Comparison of ENCODE assay signal across 8 mouse cellular contexts in the genomic region with DNA sequence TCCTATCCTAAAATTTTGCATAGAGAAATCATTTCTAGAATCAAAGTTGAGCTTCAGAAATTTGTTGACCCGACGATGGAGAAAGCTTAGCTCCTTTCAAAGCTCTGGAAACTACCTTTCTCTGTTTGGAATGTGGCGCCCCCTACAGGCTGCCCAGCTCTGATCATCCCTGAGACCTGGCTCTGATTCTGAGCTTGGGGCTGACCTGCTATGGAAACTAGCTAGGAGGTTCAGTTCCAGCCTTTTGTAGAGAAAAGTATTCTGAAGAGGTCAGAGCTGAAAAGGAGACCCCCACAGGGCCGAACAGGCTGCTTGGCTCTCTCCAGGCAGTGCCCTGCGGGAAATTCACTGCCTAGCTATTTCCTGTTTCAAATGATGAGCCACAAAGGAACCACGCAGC.
DNase-seq lines count a peak whose midpoint lies in the region; ATAC-seq and TF ChIP-seq lines count a peak whose summit lies in the region.
"Had no signal": no experiment of that assay in that cellular context is flagged by ENCODE, and none has a peak within 500 bp of the region (broad histone marks: within the 10 kb centered on the region; RNA-seq: fewer than 3 reads in every experiment).

No protein-coding gene starts in this region.

- H3K27ac ChIP-seq in midbrain, embryonic 10.5 days (replicated peaks): no peak overlapping the region
- no peak overlapping the region for H3K27ac ChIP-seq in midbrain, embryonic 15.5 days
- H3K27ac ChIP-seq in liver, embryonic 14.5 days: no peak overlapping the region
- H3K27ac ChIP-seq: heart, embryonic 15.5 days had no signal

- H3K9me3 ChIP-seq in midbrain, embryonic 10.5 days (replicated peaks): no peaks in the 10 kb centered on the region
- H3K9me3 ChIP-seq in midbrain, embryonic 15.5 days: no peaks in the 10 kb centered on the region
- no peaks in the 10 kb centered on the region for H3K9me3 ChIP-seq in liver, embryonic 14.5 days (ENCODE audit: control insufficient read depth, low read length)
- H3K9me3 ChIP-seq: heart, embryonic 15.5 days had no signal

- TF ChIP-seq EP300 in liver, embryonic 14.5 days (IDR thresholded peaks at IDR 0.05; ENCODE audit: low read depth): no peak

- TF ChIP-seq CTCF in liver, embryonic 14.5 days (IDR thresholded peaks at IDR 0.05; ENCODE audit: low read depth): peak; percentile 67

- no peak overlapping the region for H3K9ac ChIP-seq in midbrain, embryonic 15.5 days
- H3K9ac ChIP-seq in liver, embryonic 14.5 days (replicated peaks): no peak overlapping the region
- H3K9ac ChIP-seq: heart, embryonic 15.5 days had no signal

- no peak overlapping the region for H3K4me3 ChIP-seq in midbrain, embryonic 10.5 days
- H3K4me3 ChIP-seq in midbrain, embryonic 15.5 days: no peak overlapping the region
- H3K4me3 ChIP-seq in liver, embryonic 14.5 days (ENCODE audit: insufficient read depth in 1 of 2, low read depth in 2 of 2, low read length in 2 of 2): no peak overlapping the region
- H3K4me3 ChIP-seq: heart, embryonic 15.5 days had no signal

- peak; percentile 69 for DNase-seq in midbrain, embryonic 10.5 days (ENCODE audit: low spot score)
- DNase-seq in adipocyte (ENCODE audit: low spot score): peak; percentile 88
- peak; percentile 80 for DNase-seq in kidney, postnatal 10 days
- no peak for DNase-seq in liver, embryonic 14.5 days (ENCODE audit: low read depth in 3 of 3, low spot score in 3 of 3)
- DNase-seq in spleen, adult 12 weeks (ENCODE audit: low spot score): peak; percentile 17

- no peak for ATAC-seq in midbrain, embryonic 15.5 days (replicated peaks)
- peak; percentile 29; the same call in 1 of the 2 replicates for ATAC-seq in common myeloid progenitor, adult 5-6 weeks (replicated peaks; ENCODE audit: low read depth, poor library complexity, severe bottlenecking)
- ATAC-seq in liver, embryonic 14.5 days (ENCODE audit: insufficient read depth): no peak

- H3K4me2 ChIP-seq in midbrain, embryonic 15.5 days: no peak overlapping the region
- no peak overlapping the region for H3K4me2 ChIP-seq in liver, embryonic 14.5 days (ENCODE audit: low read depth)
- H3K4me2 ChIP-seq: heart, embryonic 15.5 days had no signal

- 26% methylated on average over 6 of the region's 6 CpGs for WGBS in midbrain, embryonic 10.5 days
- 18% methylated on average over 6 of the region's 6 CpGs for WGBS in midbrain, embryonic 15.5 days
- WGBS in liver, embryonic 14.5 days (ENCODE audit: insufficient replicate concordance): 16% methylated on average over 6 of the region's 6 CpGs

- peaks cover 16% of the 10 kb centered on the region for H3K4me1 ChIP-seq in midbrain, embryonic 10.5 days
- H3K4me1 ChIP-seq in midbrain, embryonic 15.5 days: peaks cover 19% of the 10 kb centered on the region
- peaks cover 8 to 16% of the 10 kb centered on the region in 2 experiments; a peak in 3 of 4 replicates for H3K4me1 ChIP-seq in liver, embryonic 14.5 days (replicated peaks; ENCODE audit: control insufficient read depth in 2 of 2, insufficient read depth in 2 of 2, low read length in 1 of 2)

- H3K36me3 ChIP-seq in midbrain, embryonic 10.5 days: no peaks in the 10 kb centered on the region
- H3K36me3 ChIP-seq in midbrain, embryonic 15.5 days (replicated peaks): no peaks in the 10 kb centered on the region
- no peaks in the 10 kb centered on the region for H3K36me3 ChIP-seq in liver, embryonic 14.5 days (replicated peaks; ENCODE audit: control insufficient read depth, insufficient read depth, low read depth)
- H3K36me3 ChIP-seq: heart, embryonic 15.5 days had no signal

- H3K27me3 ChIP-seq in midbrain, embryonic 10.5 days (ENCODE audit: low read depth, poor library complexity, severe bottlenecking): peaks cover 11% of the 10 kb centered on the region
- H3K27me3 ChIP-seq in midbrain, embryonic 15.5 days (replicated peaks): no peaks in the 10 kb centered on the region; the same call in 1 of the 2 replicates
- no peaks in the 10 kb centered on the region for H3K27me3 ChIP-seq in liver, embryonic 14.5 days (ENCODE audit: control insufficient read depth, insufficient read depth, low read length)

Comparison
In these comparisons a context has a peak if more than half of its experiments do, and no peak if none do; other contexts are left out.
1. DNase-seq: peak in midbrain, embryonic 10.5 days (single experiment), adipocyte (single experiment), kidney, postnatal 10 days (single experiment) and spleen, adult 12 weeks (single experiment); none in liver, embryonic 14.5 days (0 of 3).